Mouse (Mus musculus) hindbrain, embryonic 13.5 days (tissue): ENCODE data around the gene Rlbp1. TPM values are rescaled to one million over a fixed set of nuclear protein-coding genes. Genes with fewer than 3 reads are reported as not detected.

Experiments
- ATAC-seq: fragments of 200-750 bp; cut with Nextera tagmentation; 2 replicates; pipeline ENCODE4 v1.8.0; 2017; ENCODE audit warnings: moderate TSS enrichment; ENCODE audit not compliant: low FRiP score
- H3K27ac ChIP-seq: fragments of 300-500 bp; sonication (generic); 2 replicates; pipeline ENCODE4 v1.5.1; 2015; ENCODE audit warnings: inconsistent platforms, mild to moderate bottlenecking, moderate library complexity
- H3K27me3 ChIP-seq: fragments of 300-500 bp; sonication (generic); 2 replicates; pipeline ENCODE4 v1.6.1; 2015; ENCODE audit warnings: mild to moderate bottlenecking, inconsistent platforms
- H3K36me3 ChIP-seq: fragments of 300-500 bp; sonication (generic); 2 replicates; pipeline ENCODE4 v1.6.1; 2015; ENCODE audit warnings: mild to moderate bottlenecking, inconsistent platforms
- H3K4me1 ChIP-seq: fragments of 300-500 bp; sonication (generic); replicated peaks from 2 replicates; pipeline ENCODE4 v1.6.1; 2015; ENCODE audit warnings: inconsistent platforms
- H3K4me2 ChIP-seq: fragments of 300-500 bp; sonication (generic); 2 replicates; pipeline ENCODE4 v1.6.1; 2015; ENCODE audit warnings: inconsistent platforms, mild to moderate bottlenecking, moderate library complexity
- H3K4me3 ChIP-seq: fragments of 300-500 bp; sonication (generic); 2 replicates; pipeline ENCODE4 v1.5.1; 2015; ENCODE audit warnings: mild to moderate bottlenecking, inconsistent platforms
- H3K9ac ChIP-seq: fragments of 300-500 bp; sonication (generic); 2 replicates; pipeline ENCODE4 v1.6.1; 2015; ENCODE audit warnings: mild to moderate bottlenecking, inconsistent platforms
- H3K9me3 ChIP-seq: fragments of 300-500 bp; sonication (generic); 2 replicates; pipeline ENCODE4 v1.6.1; 2016; ENCODE audit warnings: inconsistent platforms
- WGBS: fragments of 180-500 bp; shearing (Covaris S2); methylation state at CpG from one replicate; pipeline ENCODE4 v1.1.7; 2015; 5-methylcytosine and 5-hydroxymethylcytosine counted together
- polyA plus RNA-seq: library from polyadenylated mRNA; unstranded; fragments of >200 nt; fragmentation: Nextera tagmentation; extraction: Ambion mirVana; gene quantifications from 2 replicates; pipeline ENCODE4 v1.2.1, GENCODE M21; 2015

Rlbp1 gene
- 16.2 and 21.9 TPM in 2 replicates for polyA plus RNA-seq

DNA sequence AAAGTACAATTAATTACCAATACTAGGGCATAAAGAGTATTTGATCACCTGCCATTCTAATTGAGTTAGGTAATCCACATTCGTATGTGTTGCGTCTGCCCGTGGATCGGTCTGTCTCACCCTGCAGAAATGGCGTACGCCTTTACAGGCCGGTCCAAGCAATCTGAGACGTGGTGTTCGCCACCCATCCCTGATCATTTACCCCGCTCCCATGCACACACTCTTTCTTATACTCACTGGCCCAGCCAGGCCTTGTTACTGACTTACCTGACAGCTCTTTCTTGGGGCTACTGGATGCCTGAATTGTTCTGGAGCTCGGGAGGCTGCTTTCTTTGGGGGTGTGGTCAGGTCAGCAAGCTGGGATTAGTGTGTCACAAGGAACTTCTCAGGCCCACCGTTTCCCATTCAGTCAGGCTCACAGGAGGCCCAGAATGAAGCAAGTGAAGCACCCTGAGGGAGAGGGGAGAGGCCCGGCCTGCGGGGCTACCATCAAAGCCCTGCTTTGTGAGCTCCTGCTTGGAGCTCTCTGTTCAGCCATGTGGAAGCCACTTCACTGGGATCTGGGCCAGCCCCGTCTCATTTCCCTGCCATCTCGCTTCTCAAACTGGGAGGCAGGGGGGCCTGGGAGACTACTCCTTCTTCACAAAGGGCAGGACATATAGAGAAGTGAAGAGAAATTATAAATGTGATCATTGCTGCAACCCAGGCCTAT is at the start of gene Rlbp1:
TSS of gene Rlbp1 (minus strand) at position 627 of the 712 bp plus-strand sequence.
- Histone ChIP-seq H3K27me3 (no peaks in the 10 kb centered on the region), H3K36me3 (no peaks in the 10 kb centered on the region), H3K4me2 (no peak within 1 kb of the TSS), H3K27ac (peak within 1 kb of the TSS; percentile 66), H3K9me3 (no peaks in the 10 kb centered on the region), H3K9ac (no peak within 1 kb of the TSS), H3K4me1 (peaks cover 7% of the 10 kb centered on the region), H3K4me3 (no peak within 1 kb of the TSS)
- ATAC-seq = peak; percentile 68
- 60% methylated on average over 16 of the region's 16 CpGs for WGBS

- Histone ChIP-seq H3K9ac (no peak overlapping the region; the same call in 1 of the 2 replicates), H3K9me3 (no peaks in the 10 kb centered on the region), H3K36me3 (no peaks in the 10 kb centered on the region), H3K27me3 (no peaks in the 10 kb centered on the region), H3K4me3 (no peak overlapping the region), H3K4me2 (no peak overlapping the region), H3K4me1 (no peaks in the 10 kb centered on the region), H3K27ac (no peak overlapping the region)
- 48% methylated on average over 5 of the region's 5 CpGs for WGBS
- no peak for ATAC-seq
Observed at GRCm38 (mm10) chr7:79428243-79428642, 41.4 kb upstream of the Rlbp1 start.

DNA sequence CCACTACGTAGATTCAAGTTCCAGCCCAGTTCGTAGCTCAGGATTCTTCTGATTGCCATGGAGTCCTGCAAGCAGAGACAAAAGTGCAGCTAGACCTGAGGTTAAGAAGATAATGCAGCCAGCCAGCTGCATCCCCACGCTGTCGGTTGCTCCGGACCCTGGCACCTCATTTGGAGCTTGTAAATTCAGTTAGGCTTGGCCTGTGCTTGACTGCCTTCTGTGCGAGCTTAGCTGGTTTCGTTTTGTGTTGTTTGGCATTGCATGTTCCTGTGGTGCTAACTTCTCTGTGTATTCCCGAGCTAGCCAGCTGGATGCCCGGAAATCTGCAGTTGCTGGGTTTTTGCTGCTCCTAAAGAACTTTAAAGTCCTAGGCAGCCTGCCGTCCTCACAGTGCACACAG is 39.0 kb upstream of the Rlbp1 start:
- Histone ChIP-seq H3K27me3 (no peaks in the 10 kb centered on the region), H3K4me1 (no peaks in the 10 kb centered on the region), H3K4me3 (no peak overlapping the region), H3K36me3 (no peaks in the 10 kb centered on the region), H3K9ac (no peak overlapping the region), H3K9me3 (no peaks in the 10 kb centered on the region), H3K27ac (peak overlapping the region; percentile 18; the same call in 1 of the 2 replicates), H3K4me2 (no peak overlapping the region)
- 67% methylated on average over 10 of the region's 10 CpGs for WGBS
- no peak for ATAC-seq

DNA sequence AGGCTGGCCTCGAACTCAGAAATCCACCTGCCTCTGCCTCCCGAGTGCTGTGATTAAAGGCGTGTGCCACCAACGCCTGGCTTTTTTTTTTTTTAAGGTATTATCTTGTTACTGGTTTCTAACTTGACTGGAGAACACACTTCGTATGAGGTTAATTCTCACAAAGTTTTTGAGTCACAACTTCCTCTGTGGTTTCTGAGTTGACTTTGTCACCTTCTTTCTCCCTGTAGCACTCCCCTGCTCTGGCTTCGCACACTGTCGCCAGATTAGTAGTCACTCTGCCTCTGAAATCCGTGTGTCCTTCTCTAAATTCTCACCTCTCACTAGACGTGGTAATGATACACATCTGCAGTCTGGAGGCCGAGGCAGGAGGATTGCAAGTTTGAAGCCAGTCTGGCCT is 36.0 kb upstream of the Rlbp1 start:
- Histone ChIP-seq H3K9me3 (no peaks in the 10 kb centered on the region), H3K4me3 (no peak overlapping the region), H3K4me2 (no peak overlapping the region), H3K9ac (no peak overlapping the region), H3K27ac (no peak overlapping the region), H3K27me3 (no peaks in the 10 kb centered on the region), H3K4me1 (no peaks in the 10 kb centered on the region), H3K36me3 (no peaks in the 10 kb centered on the region)
- no peak for ATAC-seq
- 96% methylated on average over 10 of the region's 10 CpGs for WGBS

DNA sequence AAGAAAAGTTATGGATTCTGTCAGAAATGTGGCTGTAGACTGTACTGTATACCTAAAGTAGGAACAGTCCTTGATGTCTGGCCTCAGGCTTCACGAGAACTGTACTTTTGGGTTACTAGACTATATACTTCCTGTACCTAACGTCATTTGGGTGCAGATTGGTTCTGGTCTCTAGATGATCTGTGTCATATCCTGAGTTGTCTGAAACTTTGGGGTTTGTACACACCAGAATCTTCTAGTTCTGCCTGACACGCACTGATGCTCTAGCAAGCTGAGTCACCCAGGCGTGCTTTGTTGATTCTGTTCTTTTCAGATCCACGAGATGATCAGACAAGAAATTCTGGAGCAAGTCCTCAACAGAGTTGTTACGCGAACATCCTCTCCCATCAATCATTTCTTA is 33.1 kb upstream of the Rlbp1 start:
- Histone ChIP-seq H3K4me1 (no peaks in the 10 kb centered on the region), H3K4me2 (no peak overlapping the region), H3K27ac (no peak overlapping the region), H3K9ac (no peak overlapping the region), H3K4me3 (no peak overlapping the region), H3K9me3 (no peaks in the 10 kb centered on the region), H3K36me3 (no peaks in the 10 kb centered on the region), H3K27me3 (no peaks in the 10 kb centered on the region)
- no peak for ATAC-seq
- WGBS = 93% methylated on average over 7 of the region's 7 CpGs

GRCm38 (mm10) chr7:79414449-79415375 is 27.9 kb upstream of the Rlbp1 start:
- Histone ChIP-seq H3K4me1 (no peaks in the 10 kb centered on the region), H3K27ac (peak overlapping the region; percentile 52), H3K4me2 (no peak overlapping the region), H3K36me3 (no peaks in the 10 kb centered on the region), H3K9ac (no peak overlapping the region), H3K9me3 (no peaks in the 10 kb centered on the region), H3K4me3 (no peak overlapping the region), H3K27me3 (no peaks in the 10 kb centered on the region)
- 82% methylated on average over 18 of the region's 18 CpGs for WGBS
- no peak for ATAC-seq

- 86% methylated on average over 3 of the region's 3 CpGs for WGBS
Observed at GRCm38 (mm10) chr7:79400296-79400695, 13.4 kb upstream of the Rlbp1 start.

GRCm38 (mm10) chr7:79398971-79399370 is 12.1 kb upstream of the Rlbp1 start:
- no peak for ATAC-seq
- no peak overlapping the region for H3K4me3 ChIP-seq
- no peak overlapping the region for H3K27ac ChIP-seq
- H3K4me1 ChIP-seq = no peaks in the 10 kb centered on the region
- 75% methylated on average over 12 of the region's 12 CpGs for WGBS
- H3K9me3 ChIP-seq = no peaks in the 10 kb centered on the region
- H3K9ac ChIP-seq = no peak overlapping the region
- no peaks in the 10 kb centered on the region for H3K27me3 ChIP-seq
- H3K4me2 ChIP-seq = no peak overlapping the region
- no peaks in the 10 kb centered on the region for H3K36me3 ChIP-seq

More at GRCm38 (mm10) chr7:79400296-79400695, 13.4 kb upstream of the Rlbp1 start:
- H3K4me1 ChIP-seq = no peaks in the 10 kb centered on the region
- no peaks in the 10 kb centered on the region for H3K36me3 ChIP-seq
- H3K9ac ChIP-seq = no peak overlapping the region
- H3K27ac ChIP-seq = no peak overlapping the region
- no peak overlapping the region for H3K4me3 ChIP-seq
- H3K4me2 ChIP-seq = no peak overlapping the region
- no peaks in the 10 kb centered on the region for H3K9me3 ChIP-seq
- ATAC-seq = no peak
- H3K27me3 ChIP-seq = no peaks in the 10 kb centered on the region

GRCm38 (mm10) chr7:79398426-79398825 is 11.6 kb upstream of the Rlbp1 start:
- H3K27me3 ChIP-seq = no peaks in the 10 kb centered on the region
- H3K36me3 ChIP-seq = no peaks in the 10 kb centered on the region
- no peaks in the 10 kb centered on the region for H3K4me1 ChIP-seq
- 85% methylated on average over 8 of the region's 8 CpGs for WGBS
- no peak overlapping the region for H3K4me3 ChIP-seq
- no peak overlapping the region for H3K4me2 ChIP-seq
- no peaks in the 10 kb centered on the region for H3K9me3 ChIP-seq
- ATAC-seq = no peak
- H3K27ac ChIP-seq = no peak overlapping the region
- no peak overlapping the region for H3K9ac ChIP-seq

- no peaks in the 10 kb centered on the region for H3K36me3 ChIP-seq
- H3K27me3 ChIP-seq = no peaks in the 10 kb centered on the region
- WGBS = 84% methylated on average over 10 of the region's 10 CpGs
- H3K27ac ChIP-seq = no peak overlapping the region
- H3K9me3 ChIP-seq = no peaks in the 10 kb centered on the region
- no peak overlapping the region for H3K9ac ChIP-seq
- H3K4me2 ChIP-seq = no peak overlapping the region
- H3K4me3 ChIP-seq = no peak overlapping the region
- ATAC-seq = no peak
- H3K4me1 ChIP-seq = peaks cover 5% of the 10 kb centered on the region
Observed at GRCm38 (mm10) chr7:79397446-79397963, 10.7 kb upstream of the Rlbp1 start.

DNA sequence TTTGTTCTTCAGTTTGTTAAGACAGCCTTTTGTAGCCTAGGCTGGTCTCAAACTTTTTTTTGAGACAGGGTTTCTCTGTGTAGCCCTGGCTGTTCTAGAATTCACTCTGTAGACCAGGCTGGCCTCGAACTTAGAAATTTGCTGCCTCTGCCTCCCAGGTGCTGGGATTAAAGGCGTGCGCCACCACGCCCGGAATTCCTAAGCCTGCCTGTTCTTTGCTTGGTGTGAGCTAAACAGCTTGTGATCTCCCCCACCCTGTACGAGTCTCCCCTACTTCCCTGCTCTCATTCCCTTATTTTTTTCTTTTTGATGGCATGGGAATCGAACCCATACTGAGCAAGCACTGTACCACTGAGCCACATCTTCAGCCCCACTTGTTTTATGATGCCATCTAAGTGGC is 8.3 kb upstream of the Rlbp1 start:
- Histone ChIP-seq H3K36me3 (no peaks in the 10 kb centered on the region), H3K27ac (no peak overlapping the region), H3K4me2 (no peak overlapping the region), H3K4me3 (no peak overlapping the region), H3K9me3 (no peaks in the 10 kb centered on the region), H3K27me3 (no peaks in the 10 kb centered on the region), H3K9ac (no peak overlapping the region), H3K4me1 (peaks cover 12% of the 10 kb centered on the region)
- no peak for ATAC-seq
- WGBS = 90% methylated on average over 7 of the region's 7 CpGs

- 67% methylated on average over 7 of the region's 7 CpGs for WGBS
- no peak overlapping the region for H3K4me3 ChIP-seq
- ATAC-seq = no peak
Observed at GRCm38 (mm10) chr7:79394666-79395065, 7.8 kb upstream of the Rlbp1 start.

More at GRCm38 (mm10) chr7:79394666-79395065, 7.8 kb upstream of the Rlbp1 start:
- Histone ChIP-seq H3K27me3 (no peaks in the 10 kb centered on the region), H3K9me3 (no peaks in the 10 kb centered on the region), H3K9ac (no peak overlapping the region), H3K4me2 (no peak overlapping the region), H3K4me1 (peaks cover 12% of the 10 kb centered on the region), H3K27ac (no peak overlapping the region), H3K36me3 (no peaks in the 10 kb centered on the region)
